Mouse (Mus musculus): ENCODE data around the gene Smpd3.
A peak's percentile ranks its signal among the peaks of the same experiment; 100 is the strongest.

Gene Smpd3

GRCm38 (mm10) chr8:106292484-106293396 lies 45.0 kb downstream of the Smpd3 start:
- no peak for DNase-seq (ENCODE audit: low spot score)

DNA sequence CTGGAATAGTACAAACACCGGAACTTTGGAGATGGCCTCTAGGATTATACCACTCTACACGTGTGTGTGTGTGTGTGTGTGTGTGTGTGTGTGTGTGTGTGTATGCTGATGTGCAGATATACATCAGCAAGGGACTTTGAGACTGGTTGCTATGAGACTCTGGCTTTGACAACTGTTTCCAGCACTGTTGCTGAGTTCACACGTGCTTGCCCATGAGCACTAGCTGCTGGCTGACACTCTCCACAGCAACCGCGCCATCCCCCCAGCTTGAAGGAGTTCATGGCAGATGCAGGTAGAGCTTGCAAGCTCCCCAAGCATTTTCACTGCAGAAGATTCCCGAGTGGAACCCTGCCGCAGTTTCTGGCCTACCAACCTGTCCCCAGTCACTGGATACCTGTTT lies 48.3 kb downstream of the Smpd3 start:
- DNase-seq (ENCODE audit: low spot score): no peak

DNA sequence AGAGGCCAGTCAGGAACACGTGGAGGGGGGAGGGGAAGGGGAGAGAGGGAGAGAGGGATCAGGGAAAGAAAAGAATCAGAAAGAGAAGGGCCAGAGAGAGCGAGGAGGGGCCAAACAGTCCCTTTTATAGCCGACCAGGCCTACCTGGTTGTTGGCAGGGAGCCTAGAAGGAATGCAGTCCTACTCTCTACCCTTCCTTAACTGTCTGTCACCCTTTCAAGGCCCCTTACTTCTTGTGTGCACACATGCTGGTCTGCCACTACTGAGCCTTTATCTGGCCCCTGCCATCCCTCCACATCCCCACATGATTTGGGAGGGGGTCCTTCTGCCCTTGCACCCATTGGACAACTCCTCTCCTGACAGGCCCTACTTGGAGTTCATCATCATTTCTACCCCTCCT lies 49.1 kb downstream of the Smpd3 start:
- DNase-seq (ENCODE audit: low spot score): no peak

DNA sequence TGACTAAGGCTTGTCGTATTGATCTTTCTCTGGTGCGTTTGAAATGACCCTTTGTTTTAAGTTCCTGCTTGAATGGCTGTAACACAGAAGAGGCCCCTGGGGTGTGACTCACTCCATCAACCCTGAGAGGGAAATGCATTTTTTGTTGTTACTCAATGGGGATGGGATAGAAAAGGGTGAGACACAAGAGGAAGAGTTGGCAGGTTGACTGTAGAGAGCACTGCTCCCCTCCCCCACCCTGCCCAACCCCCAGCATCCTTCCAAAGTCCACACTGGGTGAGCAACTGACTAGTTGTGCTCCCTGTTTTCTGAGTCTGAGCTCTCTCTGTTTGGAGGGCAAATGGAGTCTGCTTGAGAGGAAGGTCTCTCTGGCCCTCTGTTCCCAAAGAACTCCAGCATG lies 50.3 kb downstream of the Smpd3 start:
- no peak for DNase-seq (ENCODE audit: low spot score)

DNA sequence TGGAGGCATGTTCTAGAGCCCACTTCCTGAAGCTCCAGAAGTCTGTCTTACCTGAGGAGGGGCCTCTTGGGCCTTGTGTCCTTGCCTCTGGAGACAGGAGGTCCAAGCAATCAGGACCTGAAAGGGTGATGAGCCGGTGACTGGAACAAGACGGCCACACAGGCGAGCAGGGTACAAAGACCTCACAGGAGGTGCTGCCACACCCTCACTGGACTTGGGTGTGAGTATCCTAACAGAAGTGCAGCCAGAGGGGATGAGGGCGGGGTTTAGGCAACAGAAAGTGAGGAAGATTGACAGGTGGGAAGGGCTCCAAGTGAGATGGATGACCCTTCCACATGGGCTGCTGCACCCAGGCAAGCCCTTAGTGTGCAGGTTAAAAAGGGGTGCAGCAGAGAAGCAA lies 56.9 kb downstream of the Smpd3 start:
- DNase-seq (ENCODE audit: low spot score): no peak

DNA sequence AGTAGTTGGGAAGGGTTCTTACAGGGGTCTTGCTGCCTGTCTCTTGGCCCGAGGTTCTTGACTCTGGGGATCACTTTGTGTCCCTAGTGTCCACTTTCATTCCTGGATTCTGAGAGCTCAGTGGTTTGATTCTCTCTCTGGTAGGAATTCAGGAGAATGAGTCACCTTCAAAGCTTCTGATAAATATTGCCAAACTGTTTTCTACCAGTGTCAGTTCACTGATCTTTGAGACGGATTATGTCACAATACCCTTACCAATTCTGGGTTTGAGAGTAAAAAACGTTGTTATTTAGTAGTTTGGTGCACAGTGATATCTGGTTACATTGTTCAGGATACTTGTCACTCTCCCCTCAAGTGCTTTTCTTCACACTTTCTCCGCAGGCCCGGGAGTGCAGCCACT lies 57.6 kb downstream of the Smpd3 start:
- no peak for DNase-seq (ENCODE audit: low spot score)

- no peak for DNase-seq (ENCODE audit: low spot score)
Measured at GRCm38 (mm10) chr8:106278367-106279042, 59.3 kb downstream of the Smpd3 start.

- DNase-seq (ENCODE audit: low spot score): no peak
Measured at GRCm38 (mm10) chr8:106276709-106277317, 61.0 kb downstream of the Smpd3 start.

GRCm38 (mm10) chr8:106273468-106273867 lies 64.3 kb downstream of the Smpd3 start:
- no peak for DNase-seq (ENCODE audit: low spot score)

DNA sequence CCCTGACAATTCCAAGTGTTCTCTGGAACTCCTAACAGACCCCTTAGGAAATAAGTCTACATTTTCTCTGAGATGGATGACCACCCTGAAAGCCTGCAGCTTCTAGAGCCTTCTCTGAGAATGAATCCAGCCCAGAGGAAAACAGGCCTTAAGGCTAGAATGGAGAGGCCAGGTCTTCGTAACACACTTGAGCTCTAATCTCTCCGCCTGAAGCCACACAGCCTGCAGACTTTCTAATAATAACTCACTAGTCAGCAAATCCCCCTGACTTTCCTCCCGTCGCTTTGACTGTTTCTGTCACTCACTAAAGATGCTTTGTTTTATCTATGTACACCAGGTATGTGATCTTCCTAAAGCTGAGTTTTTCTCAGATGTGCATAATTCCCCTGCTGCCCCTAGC lies 66.4 kb downstream of the Smpd3 start:
- DNase-seq (ENCODE audit: low spot score): no peak

- DNase-seq (ENCODE audit: low spot score): peak; percentile 69
Measured at GRCm38 (mm10) chr8:106270804-106271203, 67.0 kb downstream of the Smpd3 start.

- no peak for DNase-seq (ENCODE audit: low spot score)
Measured at GRCm38 (mm10) chr8:106268710-106269346, 69.0 kb downstream of the Smpd3 start.

DNA sequence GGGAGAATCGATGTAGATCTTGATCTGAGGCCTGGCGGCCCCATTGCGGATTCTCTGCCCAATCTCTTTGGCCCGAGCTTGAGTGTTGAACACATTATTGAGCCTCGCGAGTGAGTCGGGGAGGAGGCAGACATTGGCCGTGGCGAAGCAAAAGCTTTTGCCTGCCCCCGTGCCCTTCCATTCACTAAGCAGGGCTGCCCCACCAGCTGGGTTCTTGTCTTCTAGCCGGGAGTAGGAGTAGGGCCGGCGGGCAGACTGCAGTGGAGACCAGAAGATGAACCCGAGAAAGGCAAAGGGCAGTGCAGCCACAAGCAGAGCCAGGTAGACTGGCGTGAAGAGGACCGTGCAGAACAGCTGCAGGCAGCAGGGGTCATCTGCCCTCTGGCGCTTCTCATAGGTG lies 72.4 kb downstream of the Smpd3 start:
- no peak for DNase-seq (ENCODE audit: low spot score)

- no peak for DNase-seq (ENCODE audit: low spot score)
Measured at GRCm38 (mm10) chr8:106263928-106264327, 73.9 kb downstream of the Smpd3 start.

DNA sequence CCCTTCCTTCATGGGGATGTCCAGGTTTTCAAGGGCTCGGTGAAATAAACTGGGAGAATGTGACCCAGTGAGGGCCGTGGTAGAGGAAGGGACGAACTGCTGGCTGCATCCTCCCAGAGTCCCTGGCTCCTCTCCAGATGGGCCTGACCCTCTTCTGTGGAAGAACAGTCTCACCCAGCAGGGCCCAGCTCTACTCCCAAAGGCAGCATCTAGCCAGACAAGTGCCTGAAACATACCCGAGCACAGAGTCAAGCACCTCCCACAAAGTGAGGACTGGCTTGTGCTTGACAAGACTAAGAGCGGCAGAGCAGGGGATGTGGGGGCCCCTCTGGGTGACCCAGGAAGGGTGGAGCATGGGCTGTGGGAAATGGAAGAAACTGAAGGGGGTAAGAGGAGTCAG lies 75.4 kb downstream of the Smpd3 start:
- no peak for DNase-seq (ENCODE audit: low spot score)

DNA sequence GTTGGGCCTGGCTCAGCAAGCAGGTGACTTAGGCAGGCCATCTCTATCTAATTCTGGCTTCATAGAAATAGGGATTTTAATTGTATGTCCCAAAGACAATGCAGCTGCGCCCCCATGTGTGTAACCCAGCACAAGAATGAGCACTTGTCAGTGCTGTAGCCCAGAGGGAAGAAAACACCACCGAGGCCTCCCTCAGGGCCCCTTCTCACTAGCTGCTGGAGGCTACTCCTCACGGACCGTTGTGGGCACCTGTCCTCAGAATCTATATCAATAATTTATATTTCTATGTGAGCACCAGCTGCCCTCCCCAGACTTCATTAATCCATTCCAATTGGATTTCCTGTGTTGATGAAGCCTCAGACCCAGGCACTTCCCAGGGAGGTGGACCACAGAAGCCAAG lies 76.9 kb downstream of the Smpd3 start:
- DNase-seq (ENCODE audit: low spot score): no peak

GRCm38 (mm10) chr8:106259579-106260255 lies 78.1 kb downstream of the Smpd3 start:
- no peak for DNase-seq (ENCODE audit: low spot score)

GRCm38 (mm10) chr8:106258169-106258568 lies 79.6 kb downstream of the Smpd3 start:
- no peak for DNase-seq (ENCODE audit: low spot score)

GRCm38 (mm10) chr8:106250186-106250585 lies 87.6 kb downstream of the Smpd3 start:
- DNase-seq (ENCODE audit: low spot score): no peak

DNA sequence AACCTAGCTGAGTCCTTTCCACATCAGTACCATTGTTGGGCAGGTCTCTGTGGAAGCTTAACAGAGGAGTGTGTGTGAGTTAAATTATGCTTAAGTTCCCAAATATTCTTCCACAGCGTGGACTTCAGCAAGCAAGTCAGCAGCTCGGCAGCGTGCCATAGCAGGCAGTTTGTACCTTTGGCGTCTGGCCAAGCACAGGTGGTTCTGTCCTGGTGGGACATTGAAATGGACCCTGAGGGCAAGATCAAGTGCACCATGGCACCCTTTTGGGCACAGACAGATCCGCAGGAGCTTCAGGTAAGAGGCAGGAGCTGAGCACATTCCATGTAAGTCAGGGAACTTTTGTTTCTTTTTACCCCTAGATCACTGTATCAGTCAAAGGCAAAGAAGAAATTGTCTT lies 100.7 kb downstream of the Smpd3 start:
- no peak for DNase-seq (ENCODE audit: low spot score)

GRCm38 (mm10) chr8:106234567-106235261 lies 103.1 kb downstream of the Smpd3 start:
- no peak for DNase-seq (ENCODE audit: low spot score)
